Mouse (Mus musculus) gastrocnemius, postnatal 10 days (tissue): ENCODE results near the gene Fosl1. TPM values are rescaled to one million over a fixed set of nuclear protein-coding genes. Genes with fewer than 3 reads are reported as not detected.
"Not testable (repeated sequence)": the region's sequence is repeated elsewhere in the genome, so short reads cannot be mapped to it uniquely, and the experiment has no call there.

Experiments
- DNase-seq: peaks from one replicate; pipeline ENCODE4 v3.0.0; 2021; ENCODE audit warnings: mixed read lengths
- total RNA-seq, 2 experiments: library from RNA; stranded (reverse); gene quantifications; 2 replicates each; pipeline ENCODE4 v1.2.3; 2021

Gene Fosl1
- total RNA-seq, 2 experiments from 2014 or later = not detected

GRCm38 (mm10) chr19:5481398-5481797 is 34.1 kb downstream of the Fosl1 start:
- DNase-seq = no peak

- DNase-seq = no peak
Observed at GRCm38 (mm10) chr19:5483386-5484359, 36.3 kb downstream of the Fosl1 start.

- DNase-seq = no peak
Observed at GRCm38 (mm10) chr19:5484496-5484895, 37.1 kb downstream of the Fosl1 start.

- DNase-seq = no peak
Observed at GRCm38 (mm10) chr19:5485371-5485770, 38.0 kb downstream of the Fosl1 start.

- DNase-seq = no peak
Observed at GRCm38 (mm10) chr19:5485821-5486220, 38.5 kb downstream of the Fosl1 start.

- no peak for DNase-seq
Observed at GRCm38 (mm10) chr19:5486286-5486685, 38.9 kb downstream of the Fosl1 start.

GRCm38 (mm10) chr19:5486771-5487170 is 39.4 kb downstream of the Fosl1 start:
- no peak for DNase-seq

GRCm38 (mm10) chr19:5487768-5488550 is 40.6 kb downstream of the Fosl1 start, which contains the start of gene Mus81:
Mus81 (minus strand) TSS chr19:5488402.
- DNase-seq = peak; percentile 97

GRCm38 (mm10) chr19:5488878-5489571 is 41.7 kb downstream of the Fosl1 start:
- peak; percentile 95 for DNase-seq

- DNase-seq = not testable (repeated sequence)
Observed at GRCm38 (mm10) chr19:5489721-5490120, 42.4 kb downstream of the Fosl1 start.

- DNase-seq = peak; percentile 92
Observed at GRCm38 (mm10) chr19:5490313-5490897, 43.1 kb downstream of the Fosl1 start, which contains the start of gene Cfl1. Cfl1 (plus strand) TSS chr19:5490455.

- DNase-seq = peak; percentile 78
Observed at GRCm38 (mm10) chr19:5490898-5491708, 43.8 kb downstream of the Fosl1 start.

- no peak for DNase-seq
Observed at GRCm38 (mm10) chr19:5492641-5493040, 45.3 kb downstream of the Fosl1 start.

- DNase-seq = not testable (repeated sequence)
Observed at GRCm38 (mm10) chr19:5493301-5493721, 46.0 kb downstream of the Fosl1 start.

GRCm38 (mm10) chr19:5494314-5494713 is 47.0 kb downstream of the Fosl1 start:
- DNase-seq = no peak

- DNase-seq = no peak
Observed at GRCm38 (mm10) chr19:5495353-5496051, 48.2 kb downstream of the Fosl1 start.

GRCm38 (mm10) chr19:5496052-5496370 is 48.7 kb downstream of the Fosl1 start:
- DNase-seq = no peak

- no peak for DNase-seq
Observed at GRCm38 (mm10) chr19:5500330-5500875, 53.1 kb downstream of the Fosl1 start.

GRCm38 (mm10) chr19:5503687-5504086 is 56.3 kb downstream of the Fosl1 start, which contains the start of gene 1700020D05Rik:
1700020D05Rik (minus strand) TSS chr19:5503787.
- no peak for DNase-seq
